Mouse (Mus musculus) thymus, adult 2 months (tissue): ENCODE measurements at regions not wholly inside any gene's neighbourhood (a gene's known extent, or its start where the extent isn't known, plus 50 kb on each side); places are given as distances from the start of the nearest gene placed in this dataset.

Experiments
- CTCF ChIP-seq: fragments of 200-500 bp; IDR thresholded peaks from 2 replicates; pipeline ENCODE4 v1.5.1; 2012; ENCODE audit warnings: mild to moderate bottlenecking, control low read depth, low read length, moderate library complexity, borderline replicate concordance; ENCODE audit not compliant: control insufficient read depth, poor library complexity, insufficient read depth; ENCODE audit errors: extremely low read depth
- POLR2A ChIP-seq: fragments of 200-500 bp; IDR thresholded peaks from 2 replicates; pipeline ENCODE4 v1.6.1; 2012; ENCODE audit warnings: mild to moderate bottlenecking, low read length, control low read depth, moderate library complexity; ENCODE audit not compliant: control insufficient read depth, poor library complexity, insufficient read depth; ENCODE audit errors: extremely low read depth

GRCm38 (mm10) chr13:52079678-52080246 lies 233.3 kb downstream of the Gadd45g start:
- TF ChIP-seq POLR2A (no peak), CTCF (no peak)
